Mouse (Mus musculus) ES-E14 (cell line): ENCODE measurements at regions not wholly inside any gene's neighbourhood (a gene's known extent, or its start where the extent isn't known, plus 50 kb on each side); places are given as distances from the start of the nearest gene placed in this dataset.

Source experiments
- CHD2 ChIP-seq: IDR thresholded peaks from 2 replicates; pipeline ENCODE4 v1.6.1; 2014; ENCODE audit warnings: mild to moderate bottlenecking, low read depth, low read length, inconsistent platforms
- HCFC1 ChIP-seq: IDR thresholded peaks from 2 replicates; pipeline ENCODE4 v1.6.1; 2012; ENCODE audit warnings: low read length, inconsistent platforms, borderline replicate concordance; ENCODE audit not compliant: insufficient read depth
- MAFK ChIP-seq: IDR thresholded peaks from 2 replicates; pipeline ENCODE4 v1.6.1; 2014; ENCODE audit warnings: mild to moderate bottlenecking, low read depth, low read length, inconsistent platforms; ENCODE audit not compliant: insufficient read depth
- ZC3H11A ChIP-seq: IDR thresholded peaks from 2 replicates; pipeline ENCODE4 v1.6.1; 2012; ENCODE audit warnings: low read depth, mild to moderate bottlenecking, inconsistent platforms, low read length, borderline replicate concordance
- ZNF384 ChIP-seq: IDR thresholded peaks from 2 replicates; pipeline ENCODE4 v1.6.1; 2012; ENCODE audit warnings: low read depth, low read length, inconsistent platforms

DNA sequence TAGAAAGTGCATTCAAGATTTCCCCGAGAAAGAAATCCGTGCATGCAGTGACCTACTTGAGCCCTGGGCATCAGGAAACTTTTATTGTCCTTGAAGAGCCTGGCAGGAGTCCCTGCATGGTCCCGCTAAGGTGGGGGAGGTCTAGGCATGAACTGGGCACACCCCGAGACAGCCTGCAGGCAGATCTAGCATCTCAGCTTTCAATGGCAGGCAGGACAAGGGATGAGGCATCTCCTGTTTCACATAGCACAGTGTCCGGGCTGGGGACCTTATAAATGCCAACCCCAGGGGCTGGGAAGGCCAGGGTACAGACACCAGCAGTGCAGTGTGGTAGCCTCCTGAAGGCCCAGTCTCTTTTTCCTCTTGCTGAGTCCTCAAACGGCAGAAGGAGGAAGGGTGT lies 75.4 kb upstream of the Spaca7 start:
- TF ChIP-seq HCFC1, result no peak
- no peak for TF ChIP-seq ZC3H11A
- no peak for TF ChIP-seq CHD2
- no peak for TF ChIP-seq MAFK
- TF ChIP-seq ZNF384, result no peak
